17 mouse cellular contexts compared by ENCODE assay signal in the genomic region with DNA sequence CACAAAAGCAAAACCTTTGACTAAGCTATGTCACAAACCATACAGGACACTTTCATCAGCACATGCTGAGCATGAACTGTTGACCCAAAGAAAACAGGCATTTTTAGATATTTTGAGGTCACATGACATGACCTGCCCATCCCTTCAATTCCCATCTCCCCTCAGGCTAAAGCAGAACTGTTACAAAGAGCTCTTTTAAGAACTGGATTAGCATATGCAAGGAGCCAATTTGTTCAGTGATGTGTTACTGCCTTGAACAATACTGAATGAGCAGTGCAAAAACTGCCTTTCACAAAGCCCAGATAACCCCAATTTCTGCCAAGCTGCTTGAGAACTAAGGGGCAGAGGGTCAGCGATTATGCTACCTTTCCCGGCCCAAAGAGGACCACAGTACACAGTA. TPM values are rescaled to one million over a fixed set of nuclear protein-coding genes. Genes with fewer than 3 reads are reported as not detected.
DNase-seq lines count a peak whose midpoint lies in the region; ATAC-seq and TF ChIP-seq lines count a peak whose summit lies in the region.
"Had no signal": no experiment of that assay in that cellular context is flagged by ENCODE, and none has a peak within 500 bp of the region (broad histone marks: within the 10 kb centered on the region; RNA-seq: fewer than 3 reads in every experiment).

No protein-coding gene starts in this region.

- peaks cover 24% of the 10 kb centered on the region for H3K4me1 ChIP-seq in forebrain, embryonic 15.5 days
- H3K4me1 ChIP-seq in midbrain, embryonic 14.5 days (ENCODE audit: control insufficient read depth, insufficient read depth, low read length) = peaks cover 21% of the 10 kb centered on the region
- no peaks in the 10 kb centered on the region for H3K4me1 ChIP-seq in liver, postnatal 0 days (ENCODE audit: insufficient read depth)
- H3K4me1 ChIP-seq: embryonic facial prominence, embryonic 15.5 days; heart, embryonic 15.5 days; intestine, embryonic 15.5 days; limb, embryonic 12.5 days had no signal

- TF ChIP-seq EP300 in liver, postnatal 0 days (IDR thresholded peaks at IDR 0.05; ENCODE audit: low read depth) = no peak

- H3K4me3 ChIP-seq in forebrain, embryonic 15.5 days = no peak overlapping the region
- no peak overlapping the region for H3K4me3 ChIP-seq in midbrain, embryonic 14.5 days (replicated peaks; ENCODE audit: low read depth, low read length)
- no peak overlapping the region for H3K4me3 ChIP-seq in liver, postnatal 0 days (ENCODE audit: low read depth, low read length)
- H3K4me3 ChIP-seq: embryonic facial prominence, embryonic 15.5 days; heart, embryonic 15.5 days; intestine, embryonic 15.5 days; limb, embryonic 12.5 days; lung, embryonic 15.5 days; stomach, embryonic 15.5 days had no signal

- no peak overlapping the region for H3K4me2 ChIP-seq in forebrain, embryonic 15.5 days (replicated peaks)
- H3K4me2 ChIP-seq in midbrain, embryonic 14.5 days (ENCODE audit: low read length) = no peak overlapping the region
- H3K4me2 ChIP-seq in liver, postnatal 0 days (ENCODE audit: low read depth, low read length) = no peak overlapping the region
- H3K4me2 ChIP-seq: embryonic facial prominence, embryonic 15.5 days; heart, embryonic 15.5 days; intestine, embryonic 15.5 days; limb, embryonic 12.5 days; lung, embryonic 15.5 days; stomach, embryonic 15.5 days had no signal

- no peaks in the 10 kb centered on the region; the same call in 1 of the 2 replicates for H3K9me3 ChIP-seq in forebrain, embryonic 15.5 days
- H3K9me3 ChIP-seq in midbrain, embryonic 14.5 days (ENCODE audit: control insufficient read depth, low read length) = no peaks in the 10 kb centered on the region
- H3K9me3 ChIP-seq in liver, postnatal 0 days (ENCODE audit: low read length) = no peaks in the 10 kb centered on the region
- H3K9me3 ChIP-seq: embryonic facial prominence, embryonic 15.5 days; G1E; heart, embryonic 15.5 days; intestine, embryonic 15.5 days; limb, embryonic 12.5 days; lung, embryonic 15.5 days; stomach, embryonic 15.5 days had no signal

- ATAC-seq in forebrain, embryonic 15.5 days (replicated peaks) = peak; percentile 79
- peak; percentile 68; the same call in 1 of the 2 replicates for ATAC-seq in midbrain, embryonic 14.5 days (ENCODE audit: low FRiP score, low TSS enrichment)
- ATAC-seq in liver, postnatal 0 days = no peak
- ATAC-seq: intestine, embryonic 15.5 days had no signal

- peaks cover 10% of the 10 kb centered on the region for H3K36me3 ChIP-seq in forebrain, embryonic 15.5 days
- peaks cover 3% of the 10 kb centered on the region; the same call in 1 of the 2 replicates for H3K36me3 ChIP-seq in midbrain, embryonic 14.5 days (ENCODE audit: control insufficient read depth, insufficient read depth, low read length)
- H3K36me3 ChIP-seq in liver, postnatal 0 days (replicated peaks; ENCODE audit: insufficient read depth, low read length) = peaks cover 10% of the 10 kb centered on the region; the same call in 1 of the 2 replicates
- H3K36me3 ChIP-seq: G1E; heart, embryonic 15.5 days; intestine, embryonic 15.5 days; lung, embryonic 15.5 days; stomach, embryonic 15.5 days had no signal

- no peak for TF ChIP-seq CTCF in liver, postnatal 0 days (IDR thresholded peaks at IDR 0.05; ENCODE audit: low read depth)

- H3K9ac ChIP-seq in forebrain, embryonic 15.5 days (replicated peaks) = no peak overlapping the region
- no peak overlapping the region for H3K9ac ChIP-seq in midbrain, embryonic 14.5 days (replicated peaks; ENCODE audit: low read length)
- no peak overlapping the region for H3K9ac ChIP-seq in liver, postnatal 0 days (replicated peaks)
- H3K9ac ChIP-seq: embryonic facial prominence, embryonic 15.5 days; heart, embryonic 15.5 days; intestine, embryonic 15.5 days; limb, embryonic 12.5 days; lung, embryonic 15.5 days; stomach, embryonic 15.5 days had no signal

- 7% methylated on average over 2 of the region's 2 CpGs for WGBS in forebrain, embryonic 15.5 days
- WGBS in midbrain, embryonic 14.5 days = 12% methylated on average over 2 of the region's 2 CpGs
- WGBS in liver, postnatal 0 days (ENCODE audit: insufficient replicate concordance) = 82% methylated on average over 2 of the region's 2 CpGs

- no peaks in the 10 kb centered on the region for H3K27me3 ChIP-seq in forebrain, embryonic 15.5 days
- H3K27me3 ChIP-seq in midbrain, embryonic 14.5 days (ENCODE audit: control insufficient read depth, insufficient read depth, low read length) = no peaks in the 10 kb centered on the region
- no peaks in the 10 kb centered on the region for H3K27me3 ChIP-seq in liver, postnatal 0 days (ENCODE audit: insufficient read depth, low read length)
- H3K27me3 ChIP-seq: embryonic facial prominence, embryonic 15.5 days; intestine, embryonic 15.5 days; limb, embryonic 12.5 days; lung, embryonic 15.5 days; stomach, embryonic 15.5 days had no signal

- DNase-seq in Muller cell, postnatal 12 days (ENCODE audit: inconsistent ontology term) = peak; percentile 78
- peak; percentile 46 for DNase-seq in brain, adult 2 months (ENCODE audit: low read depth, low spot score)
- DNase-seq in midbrain, embryonic 14.5 days = peak; percentile 46
- no peak for DNase-seq in lung, postnatal 36 days
- no peak for DNase-seq in adipocyte (ENCODE audit: low spot score)
- DNase-seq in liver, postnatal 0 days = no peak
- DNase-seq: gastrocnemius, postnatal 36 days; right cerebral cortex, postnatal 14 days; thymus, postnatal 4 days had no signal

- H3K27ac ChIP-seq in forebrain, embryonic 15.5 days (replicated peaks) = peak overlapping the region; percentile 39; the same call in 1 of the 2 replicates
- H3K27ac ChIP-seq in midbrain, embryonic 14.5 days (replicated peaks; ENCODE audit: low read depth, low read length) = no peak overlapping the region
- H3K27ac ChIP-seq in liver, postnatal 0 days (ENCODE audit: low read depth) = no peak overlapping the region
- H3K27ac ChIP-seq: embryonic facial prominence, embryonic 15.5 days; heart, embryonic 15.5 days; intestine, embryonic 15.5 days; limb, embryonic 12.5 days; lung, embryonic 15.5 days; stomach, embryonic 15.5 days had no signal

RNA-seq across cellular contexts. Expression of gene Tle1, which starts 54.7 kb away (rescaled TPM):
- 38.2 and 40.0 TPM in 2 replicates for polyA plus RNA-seq in forebrain, embryonic 15.5 days (2015; fragmentation: Nextera tagmentation; extraction: Ambion mirVana)
- 43.5 and 51.0 TPM in 2 replicates for polyA plus RNA-seq in midbrain, embryonic 14.5 days (2014; fragmentation: Nextera tagmentation; extraction: Ambion mirVana)
- polyA plus RNA-seq in liver, postnatal 0 days (2015; fragmentation: Nextera tagmentation; extraction: Ambion mirVana) = 20.3 and 21.2 TPM in 2 replicates
- polyA plus RNA-seq: G1E had no signal

Comparison
In these comparisons a context has a peak if more than half of its experiments do, and no peak if none do; other contexts are left out.
1. DNase-seq: peak in Muller cell, postnatal 12 days (single experiment), brain, adult 2 months (single experiment) and midbrain, embryonic 14.5 days (single experiment); none in lung, postnatal 36 days (single experiment), adipocyte (single experiment) and liver, postnatal 0 days (single experiment).